Mouse (Mus musculus): ENCODE data around the gene Asb11. TPM values are rescaled to one million over a fixed set of nuclear protein-coding genes. Genes with fewer than 3 reads are reported as not detected.
A peak's percentile ranks its signal among the peaks of the same experiment; 100 is the strongest.

Gene Asb11
- 0.16 and 0.26 TPM in 2 replicates for polyA plus RNA-seq (2012; rRNA removed)

DNA sequence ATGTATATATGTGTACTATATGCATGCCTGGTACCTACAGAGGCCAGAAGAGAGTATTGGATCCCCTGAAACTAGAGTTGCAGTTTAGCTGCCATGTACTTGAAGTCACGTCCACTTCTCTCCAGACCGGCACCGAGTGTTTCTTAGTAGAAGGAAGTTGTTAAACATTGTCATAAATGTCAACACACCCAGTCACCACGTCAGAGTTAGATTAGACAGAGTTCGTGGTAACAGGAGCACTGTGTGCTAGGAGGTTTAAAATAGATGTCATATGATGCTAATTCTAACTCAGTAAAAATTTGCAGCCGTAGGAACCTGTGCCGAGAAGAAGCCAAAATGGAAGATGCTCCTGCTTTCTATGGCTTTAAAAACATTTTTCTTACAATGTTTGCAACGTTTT lies at the start of gene Asb11:
Asb11 (plus strand) TSS at position 286 of the 400 bp plus-strand sequence.
- DNase-seq (ENCODE audit: low read depth, low spot score): no peak
- WGBS: 24% methylated on average over 8 of the region's 8 CpGs

- DNase-seq (ENCODE audit: low read depth, low spot score): no peak
- WGBS: 78% methylated on average over 4 of the region's 4 CpGs
Measured at GRCm38 (mm10) chrX:164394091-164394490, 42.7 kb upstream of the Asb11 start.

GRCm38 (mm10) chrX:164398456-164398855 lies 38.3 kb upstream of the Asb11 start:
- WGBS: 58% methylated on average over 3 of the region's 3 CpGs

DNA sequence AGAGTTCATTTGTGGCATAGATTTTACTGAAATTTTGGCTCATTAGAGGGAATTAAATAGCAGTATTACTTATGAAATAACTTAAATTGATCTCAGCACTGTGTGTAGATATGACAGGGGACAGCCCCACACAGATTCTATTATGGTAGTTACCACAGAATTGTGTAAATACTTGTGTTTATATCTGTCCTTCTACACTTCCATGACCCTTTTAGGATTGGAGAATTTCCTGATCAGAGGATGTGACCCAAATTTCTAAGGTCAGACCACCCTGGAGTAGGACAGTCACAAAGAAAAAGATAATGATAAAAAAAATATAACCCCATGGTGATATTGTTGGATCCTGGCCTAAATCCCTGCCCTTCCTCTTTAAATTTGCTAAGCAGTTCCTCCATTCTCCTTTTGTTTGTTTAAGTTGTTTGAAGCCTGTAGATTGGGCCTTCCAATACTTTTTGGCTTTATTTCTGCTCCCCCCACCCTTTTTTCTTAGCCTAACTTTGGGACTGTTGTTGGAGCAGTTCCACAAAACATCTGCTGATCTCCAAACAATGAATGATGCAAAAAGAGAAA lies 31.6 kb upstream of the Asb11 start:
- no peak for DNase-seq (ENCODE audit: low read depth, low spot score)

More at GRCm38 (mm10) chrX:164398456-164398855, 38.3 kb upstream of the Asb11 start:
- DNase-seq (ENCODE audit: low read depth, low spot score): no peak

DNA sequence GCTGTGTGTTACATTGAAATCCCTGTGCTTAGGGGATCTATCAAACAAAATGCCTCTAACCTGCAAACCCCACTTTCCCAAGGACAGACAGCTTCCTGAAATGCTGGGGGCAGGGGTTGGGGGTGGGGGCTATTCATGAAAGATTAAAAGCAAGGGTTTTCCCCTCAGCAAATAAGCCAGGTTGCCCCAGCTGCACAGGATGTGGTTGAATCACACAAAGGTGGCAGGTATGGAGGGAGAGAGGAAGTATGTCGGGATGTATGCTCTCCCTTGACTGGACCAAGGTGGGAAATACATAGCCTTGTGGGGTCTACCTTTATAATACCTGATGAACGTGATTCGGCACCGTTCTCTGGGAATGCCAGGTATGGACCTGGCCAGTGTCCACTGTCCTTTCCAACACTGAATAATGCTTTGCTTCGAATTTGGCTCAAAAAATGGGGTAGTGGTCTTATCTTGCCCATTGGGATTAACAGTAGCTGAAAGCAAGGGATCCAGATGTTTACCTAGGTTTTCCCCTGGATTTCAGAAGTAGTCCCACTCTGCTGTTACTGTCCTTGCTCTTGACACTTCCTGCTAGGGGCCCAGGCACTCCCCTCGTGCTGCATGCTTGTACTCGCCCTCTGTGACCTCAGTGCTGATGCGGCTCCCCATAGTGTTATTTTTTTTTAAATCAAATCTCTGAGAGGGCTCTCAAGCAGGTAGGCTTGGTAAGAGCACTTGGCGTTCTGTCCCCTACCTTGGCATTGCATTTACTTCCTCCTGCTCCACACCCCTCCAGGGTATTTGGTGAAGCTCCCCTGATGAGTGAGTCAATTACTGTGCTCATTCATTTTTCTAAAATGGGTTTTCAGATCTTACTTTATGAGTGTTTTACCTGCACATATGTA lies 30.4 kb upstream of the Asb11 start:
- no peak for DNase-seq (ENCODE audit: low read depth, low spot score)
- 69% methylated on average over 9 of the region's 9 CpGs for WGBS

DNA sequence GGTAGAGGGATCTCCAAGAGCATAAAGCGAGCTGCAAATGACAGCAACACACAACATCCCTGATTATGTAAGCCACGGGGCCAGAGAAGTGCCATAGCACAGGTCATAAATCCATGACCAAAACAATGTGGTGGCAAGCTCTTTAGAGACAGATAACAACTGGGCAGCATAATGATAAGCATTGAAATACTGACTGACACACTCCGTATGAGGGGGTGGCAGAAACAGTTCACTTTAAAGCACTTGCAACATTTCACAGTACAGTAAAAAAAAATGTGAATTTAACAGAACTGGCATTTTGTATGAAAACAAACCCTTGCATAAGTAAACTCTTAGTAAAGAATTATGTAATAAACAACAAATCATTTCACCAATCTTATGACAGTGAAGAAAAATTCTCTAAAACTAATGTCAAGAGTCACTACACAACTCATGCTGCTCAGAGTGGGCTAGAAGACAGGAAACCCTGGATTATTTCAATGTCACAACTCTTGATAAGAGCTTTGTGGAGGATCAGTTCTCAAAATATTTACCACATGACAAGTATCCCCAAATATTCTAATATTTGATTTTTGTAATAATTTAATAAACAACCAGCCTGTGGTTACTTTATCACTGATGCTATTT lies 28.4 kb upstream of the Asb11 start:
- DNase-seq (ENCODE audit: low read depth, low spot score): no peak
- 73% methylated on average over 3 of the region's 3 CpGs for WGBS

DNA sequence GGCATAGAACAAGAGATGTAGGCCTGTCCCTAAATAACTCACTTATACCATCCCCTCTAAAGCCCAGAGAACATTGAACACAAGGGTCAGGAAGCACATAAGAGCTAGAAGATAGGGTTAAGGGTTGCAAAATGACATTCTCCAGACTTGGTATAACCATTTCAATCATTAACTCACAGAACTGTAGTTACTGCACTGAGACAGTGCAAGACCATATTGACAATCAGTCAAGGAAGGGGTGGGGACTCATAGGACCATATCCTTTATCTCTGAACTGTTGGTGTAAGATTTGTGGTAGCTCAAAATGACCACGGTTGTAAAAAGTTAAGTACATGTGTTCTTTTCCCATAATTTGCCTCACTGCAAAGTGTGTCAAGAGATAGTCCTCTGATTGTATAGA lies 26.2 kb upstream of the Asb11 start:
- WGBS: 31% methylated on average over 1 of the region's 1 CpGs
- no peak for DNase-seq (ENCODE audit: low read depth, low spot score)

DNA sequence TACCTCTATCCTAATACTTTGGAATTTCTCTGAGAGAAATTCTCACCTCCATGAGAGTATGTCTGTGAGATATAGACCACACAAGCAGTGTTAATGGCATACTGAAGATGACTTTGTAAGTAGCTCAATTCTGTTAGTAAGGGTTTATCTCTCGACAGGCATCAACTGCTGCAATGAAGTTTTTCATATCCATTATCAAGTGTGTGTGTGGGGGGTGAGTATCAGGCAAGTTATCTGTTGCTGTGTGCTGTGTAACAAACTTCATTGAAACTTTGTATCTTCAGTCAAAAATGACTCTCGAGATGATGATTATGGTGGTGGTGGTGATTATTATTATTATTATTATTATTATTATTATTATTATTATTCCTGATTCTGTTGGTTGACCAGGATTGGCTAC lies 20.0 kb upstream of the Asb11 start:
- 89% methylated on average over 2 of the region's 2 CpGs for WGBS
- no peak for DNase-seq (ENCODE audit: low read depth, low spot score)

DNA sequence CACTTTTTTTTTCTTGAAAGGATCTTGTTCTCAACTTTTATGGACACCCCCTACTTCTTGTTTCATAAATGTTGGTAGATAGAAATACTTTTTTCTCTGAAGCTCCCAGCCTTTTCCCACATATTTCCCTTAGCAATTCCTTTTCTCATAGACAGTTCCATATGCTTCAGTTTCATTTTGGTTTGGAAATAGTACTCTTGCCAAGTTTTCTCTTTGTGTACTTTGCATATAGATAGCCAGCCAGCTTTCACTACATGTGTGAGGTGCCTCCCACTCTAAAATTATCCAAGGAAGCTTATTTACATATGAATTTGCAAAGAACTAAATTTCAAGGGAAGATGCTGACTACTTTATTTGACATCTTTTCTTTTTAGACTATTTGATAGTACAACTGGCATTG lies 18.8 kb upstream of the Asb11 start:
- no peak for DNase-seq (ENCODE audit: low read depth, low spot score)

GRCm38 (mm10) chrX:164419471-164419939 lies 17.3 kb upstream of the Asb11 start, which contains the start of gene Piga:
Piga (plus strand) TSS chrX:164419787.
- 15% methylated on average over 40 of the region's 40 CpGs for WGBS
- peak; percentile 69 for DNase-seq (ENCODE audit: low read depth, low spot score)

DNA sequence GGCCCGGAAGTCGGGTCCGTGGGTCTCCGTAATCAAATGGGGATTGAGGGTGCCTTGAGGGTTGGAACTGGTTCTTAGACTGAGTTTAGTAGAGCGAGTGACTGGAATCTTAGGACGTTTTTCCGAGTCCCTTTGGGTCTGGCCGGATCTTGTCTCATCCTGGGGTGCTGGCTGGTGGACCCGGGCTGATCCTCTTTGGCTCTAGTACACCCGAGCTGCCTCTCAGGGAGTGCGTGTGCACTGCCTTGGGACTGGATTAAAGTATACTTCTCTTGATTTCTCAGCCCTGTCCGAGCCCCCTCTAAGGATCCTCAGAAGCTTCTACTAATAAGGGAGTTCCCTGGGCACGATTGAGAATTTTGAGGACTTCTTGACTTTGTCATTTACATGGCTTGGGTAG lies 16.8 kb upstream of the Asb11 start:
- no peak for DNase-seq (ENCODE audit: low read depth, low spot score)
- 16% methylated on average over 13 of the region's 13 CpGs for WGBS

DNA sequence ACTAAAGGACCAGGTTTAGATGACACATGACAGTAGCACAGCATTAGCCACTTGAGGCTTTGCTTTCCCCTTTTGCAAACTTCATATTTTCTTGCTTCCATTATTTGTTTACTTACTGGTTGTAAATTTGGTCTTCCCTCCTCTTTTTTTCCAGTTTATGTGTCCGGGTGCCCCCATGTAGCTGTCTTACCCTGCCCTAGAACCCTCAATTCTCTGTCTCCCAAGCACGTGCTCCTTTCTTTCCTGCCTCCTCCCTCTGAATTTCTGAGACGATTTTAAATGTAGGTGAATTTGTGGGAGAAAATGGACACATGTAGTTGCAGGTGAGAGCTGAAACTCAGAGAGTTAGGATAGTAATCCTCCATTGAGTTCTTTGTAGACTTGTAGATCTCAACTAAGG lies 16.3 kb upstream of the Asb11 start:
- 18% methylated on average over 3 of the region's 3 CpGs for WGBS
- DNase-seq (ENCODE audit: low read depth, low spot score): no peak

GRCm38 (mm10) chrX:164424821-164425220 lies 12.0 kb upstream of the Asb11 start:
- no peak for DNase-seq (ENCODE audit: low read depth, low spot score)
- 76% methylated on average over 1 of the region's 1 CpGs for WGBS

- 40% methylated on average over 4 of the region's 4 CpGs for WGBS
Measured at GRCm38 (mm10) chrX:164427295-164427694, 9.5 kb upstream of the Asb11 start.

GRCm38 (mm10) chrX:164428224-164428623 lies 8.6 kb upstream of the Asb11 start:
- DNase-seq (ENCODE audit: low read depth, low spot score): no peak
- 76% methylated on average over 2 of the region's 2 CpGs for WGBS

More at GRCm38 (mm10) chrX:164427295-164427694, 9.5 kb upstream of the Asb11 start:
- no peak for DNase-seq (ENCODE audit: low read depth, low spot score)

GRCm38 (mm10) chrX:164430621-164431020 lies 6.2 kb upstream of the Asb11 start:
- DNase-seq (ENCODE audit: low read depth, low spot score): no peak
- 57% methylated on average over 6 of the region's 6 CpGs for WGBS

GRCm38 (mm10) chrX:164431133-164431532 lies 5.7 kb upstream of the Asb11 start:
- no peak for DNase-seq (ENCODE audit: low read depth, low spot score)
- WGBS: 58% methylated on average over 2 of the region's 2 CpGs

- DNase-seq (ENCODE audit: low read depth, low spot score): no peak
- 81% methylated on average over 6 of the region's 6 CpGs for WGBS
Measured at GRCm38 (mm10) chrX:164431541-164431940, 5.3 kb upstream of the Asb11 start.

- WGBS: 94% methylated on average over 9 of the region's 9 CpGs
- no peak for DNase-seq (ENCODE audit: low read depth, low spot score)
Measured at GRCm38 (mm10) chrX:164432682-164433081, 4.1 kb upstream of the Asb11 start.

DNA sequence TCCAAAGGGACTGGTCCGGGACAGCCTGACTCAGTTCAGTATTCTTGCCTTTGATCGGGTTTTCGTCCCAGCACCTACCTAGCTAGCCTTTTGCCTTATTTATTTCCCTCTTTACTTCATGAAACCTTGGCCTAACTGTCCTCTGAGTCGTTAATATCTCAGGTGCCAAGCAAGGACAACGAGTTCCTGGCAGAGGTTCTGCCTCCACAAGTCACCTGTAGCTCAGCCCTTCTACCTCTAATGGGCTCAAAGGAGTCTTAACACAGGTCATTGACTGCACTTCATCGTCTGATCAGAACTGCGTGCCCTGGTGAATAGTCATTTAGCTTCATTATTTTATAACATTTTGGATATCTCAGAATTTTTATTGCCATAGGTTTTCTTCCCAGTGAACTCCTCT lies 2.7 kb downstream of the Asb11 start:
- WGBS: 70% methylated on average over 7 of the region's 7 CpGs
- DNase-seq (ENCODE audit: low read depth, low spot score): no peak

DNA sequence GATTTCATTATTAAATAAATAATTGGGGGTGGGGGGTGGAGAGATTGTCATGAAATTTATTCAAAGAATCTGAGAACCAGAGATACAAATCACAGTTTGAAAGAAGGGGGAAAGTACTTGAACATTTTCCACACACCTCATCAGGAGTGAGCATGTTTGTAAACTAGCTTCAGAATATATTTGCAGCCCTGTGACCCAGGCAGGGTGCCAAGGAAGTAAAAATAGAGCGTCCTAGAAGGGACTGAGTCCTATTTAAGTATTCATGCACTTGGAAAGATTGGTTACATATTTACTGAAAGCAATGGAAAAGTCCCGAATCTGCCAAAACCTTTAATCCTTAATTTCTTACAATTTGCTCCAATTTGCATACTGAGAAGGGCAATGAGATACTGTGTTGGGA lies 3.3 kb downstream of the Asb11 start:
- DNase-seq (ENCODE audit: low read depth, low spot score): no peak
- WGBS: 29% methylated on average over 2 of the region's 2 CpGs
